Mouse (Mus musculus): ENCODE results near the gene Gm904.
"Not testable (repeated sequence)": the region's sequence is repeated elsewhere in the genome, so short reads cannot be mapped to it uniquely, and the experiment has no call there.

The Gm904 gene

DNA sequence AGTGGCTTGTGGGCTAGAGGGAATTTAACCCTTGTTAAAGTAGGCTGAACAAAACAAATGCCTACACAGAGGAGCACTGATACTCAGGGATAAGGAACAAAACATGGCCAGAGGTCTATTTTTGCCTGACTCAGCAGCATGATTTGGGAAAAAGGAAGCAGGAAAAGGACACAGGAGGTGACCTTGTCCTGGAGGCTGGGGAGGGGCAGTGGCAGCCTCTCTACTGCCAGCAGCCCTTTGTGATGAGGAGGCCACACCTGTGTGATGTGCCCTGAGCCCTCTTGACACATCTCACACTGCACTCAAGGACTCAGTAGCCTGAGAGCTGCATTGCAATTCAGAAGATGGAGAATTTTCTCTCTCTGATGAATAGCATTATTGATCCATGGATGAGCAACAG lies at the start of gene Gm904:
Gm904 (plus strand) TSS at position 301 of the 400 bp plus-strand sequence.
- DNase-seq (ENCODE audit: low read depth, low spot score) = not testable (repeated sequence)

DNA sequence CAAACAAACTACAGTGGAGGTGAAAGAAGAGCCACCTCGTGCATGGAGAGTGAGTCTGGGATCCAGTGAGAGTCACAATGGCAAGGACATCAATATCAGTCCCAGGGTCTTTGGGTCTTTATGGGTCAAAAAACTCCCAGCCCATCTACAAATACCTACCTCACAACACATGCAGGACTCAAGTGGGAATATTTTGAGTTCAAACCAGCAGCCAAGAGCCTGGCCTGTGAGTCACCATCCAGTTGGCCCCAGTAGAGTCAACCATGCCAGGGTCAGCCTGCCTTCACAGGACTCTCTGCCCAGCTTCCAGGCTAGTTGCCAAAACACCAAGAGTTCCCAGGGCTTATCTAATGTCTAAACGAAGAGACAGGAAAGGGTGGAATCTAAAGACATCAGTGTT lies 5.7 kb downstream of the Gm904 start:
- DNase-seq (ENCODE audit: low read depth, low spot score) = not testable (repeated sequence)
